Mouse (Mus musculus): ENCODE results near the gene Mrps16.

The Mrps16 gene

GRCm38 (mm10) chr14:20393205-20393913 lies at the start of gene Mrps16:
TSS of gene Mrps16 (minus strand) at chr14:20393634.
- peak; percentile 99 for DNase-seq (ENCODE audit: low spot score)

- DNase-seq (ENCODE audit: low spot score): peak; percentile 14
Observed at GRCm38 (mm10) chr14:20442252-20442651, 48.8 kb upstream of the Mrps16 start.

- DNase-seq (ENCODE audit: low spot score): no peak
Observed at GRCm38 (mm10) chr14:20436976-20437375, 43.5 kb upstream of the Mrps16 start.

- no peak for DNase-seq (ENCODE audit: low spot score)
Observed at GRCm38 (mm10) chr14:20432420-20432819, 39.0 kb upstream of the Mrps16 start.

- no peak for DNase-seq (ENCODE audit: low spot score)
Observed at GRCm38 (mm10) chr14:20431726-20432125, 38.3 kb upstream of the Mrps16 start.

GRCm38 (mm10) chr14:20429833-20430232 lies 36.4 kb upstream of the Mrps16 start:
- DNase-seq (ENCODE audit: low spot score): no peak

GRCm38 (mm10) chr14:20428593-20428992 lies 35.2 kb upstream of the Mrps16 start:
- no peak for DNase-seq (ENCODE audit: low spot score)

GRCm38 (mm10) chr14:20423046-20423445 lies 29.6 kb upstream of the Mrps16 start:
- DNase-seq (ENCODE audit: low spot score): no peak

- DNase-seq (ENCODE audit: low spot score): no peak
Observed at GRCm38 (mm10) chr14:20422257-20422656, 28.8 kb upstream of the Mrps16 start.

- DNase-seq (ENCODE audit: low spot score): peak; percentile 57
Observed at GRCm38 (mm10) chr14:20400071-20400470, 6.6 kb upstream of the Mrps16 start.

- peak; percentile 38 for DNase-seq (ENCODE audit: low spot score)
Observed at GRCm38 (mm10) chr14:20398864-20399263, 5.4 kb upstream of the Mrps16 start.

GRCm38 (mm10) chr14:20397220-20397619 lies 3.8 kb upstream of the Mrps16 start:
- no peak for DNase-seq (ENCODE audit: low spot score)

GRCm38 (mm10) chr14:20392326-20392725 lies 1.1 kb downstream of the Mrps16 start:
- no peak for DNase-seq (ENCODE audit: low spot score)

- DNase-seq (ENCODE audit: low spot score): no peak
Observed at GRCm38 (mm10) chr14:20389446-20390079, 3.9 kb downstream of the Mrps16 start.

- DNase-seq (ENCODE audit: low spot score): peak; percentile 95
Observed at GRCm38 (mm10) chr14:20388441-20389129, 4.8 kb downstream of the Mrps16 start, which contains the start of gene Dnajc9. TSS of gene Dnajc9 (minus strand) at chr14:20388910.

GRCm38 (mm10) chr14:20379753-20380430 lies 13.5 kb downstream of the Mrps16 start:
- no peak for DNase-seq (ENCODE audit: low spot score)

- no peak for DNase-seq (ENCODE audit: low spot score)
Observed at GRCm38 (mm10) chr14:20379087-20379640, 14.3 kb downstream of the Mrps16 start.

GRCm38 (mm10) chr14:20378313-20379061 lies 14.9 kb downstream of the Mrps16 start:
- peak; percentile 73 for DNase-seq (ENCODE audit: low spot score)

- no peak for DNase-seq (ENCODE audit: low spot score)
Observed at GRCm38 (mm10) chr14:20377112-20377521, 16.3 kb downstream of the Mrps16 start.

GRCm38 (mm10) chr14:20371854-20372253 lies 21.6 kb downstream of the Mrps16 start:
- no peak for DNase-seq (ENCODE audit: low spot score)

GRCm38 (mm10) chr14:20370798-20371197 lies 22.6 kb downstream of the Mrps16 start:
- DNase-seq (ENCODE audit: low spot score): no peak
